Mouse (Mus musculus) ES-CJ7 (cell line): ENCODE results near the gene Gm21866.
"Not testable (repeated sequence)": the region's sequence is repeated elsewhere in the genome, so short reads cannot be mapped to it uniquely, and the experiment has no call there.

ENCODE experiments used
- DNase-seq: peaks from one replicate; pipeline ENCODE4 v3.0.0; 2011; ENCODE audit warnings: low read depth, low spot score

Gm21866 gene

DNA sequence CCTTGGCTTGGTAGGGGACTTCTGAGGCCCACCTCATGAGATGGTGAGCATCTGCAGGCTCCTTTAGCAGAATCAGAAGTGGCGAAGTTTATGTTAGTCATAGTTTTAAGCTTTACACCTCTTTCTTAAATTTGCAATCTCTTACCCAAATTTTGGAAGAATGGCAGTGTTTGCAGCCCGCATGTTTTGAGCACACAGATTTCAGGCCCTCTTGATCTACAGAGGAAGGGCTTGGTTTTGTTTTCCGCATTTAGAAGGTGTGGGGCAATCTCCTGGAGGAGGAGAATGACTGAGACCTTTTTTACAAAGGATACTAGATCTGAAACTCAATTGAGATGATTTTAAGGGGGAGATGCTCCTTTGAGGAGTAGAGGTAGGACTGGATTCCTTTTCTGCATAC is at the start of gene Gm21866:
Gene Gm21866, minus strand, starts transcription at position 101 of the 400 bp plus-strand sequence.
- not testable (repeated sequence) for DNase-seq

DNA sequence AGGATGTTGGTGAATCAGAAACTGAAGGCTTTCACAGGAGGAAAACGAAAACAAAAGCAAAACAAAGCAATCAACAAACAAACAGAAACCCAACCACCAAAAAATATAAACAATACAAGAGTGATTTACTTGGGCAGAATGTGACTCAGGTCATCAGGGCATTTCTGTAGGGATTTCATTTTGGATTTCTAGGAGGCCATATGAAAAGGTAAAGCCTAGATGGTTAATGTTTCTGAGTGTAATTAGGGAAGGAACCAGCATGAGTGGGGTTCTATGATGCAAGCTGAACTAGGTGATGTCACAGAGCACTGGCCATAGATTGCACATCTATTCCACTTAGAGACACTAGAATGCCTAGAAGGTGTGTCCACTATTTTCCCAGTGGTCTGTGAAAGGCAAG is 28.3 kb upstream of the Gm21866 start, which contains the start of gene Gm20773:
Gene Gm20773, plus strand, starts transcription at position 301 of the 400 bp plus-strand sequence.
- DNase-seq: not testable (repeated sequence)
